Mouse (Mus musculus): ENCODE data around the gene Btd.

Btd gene

DNA sequence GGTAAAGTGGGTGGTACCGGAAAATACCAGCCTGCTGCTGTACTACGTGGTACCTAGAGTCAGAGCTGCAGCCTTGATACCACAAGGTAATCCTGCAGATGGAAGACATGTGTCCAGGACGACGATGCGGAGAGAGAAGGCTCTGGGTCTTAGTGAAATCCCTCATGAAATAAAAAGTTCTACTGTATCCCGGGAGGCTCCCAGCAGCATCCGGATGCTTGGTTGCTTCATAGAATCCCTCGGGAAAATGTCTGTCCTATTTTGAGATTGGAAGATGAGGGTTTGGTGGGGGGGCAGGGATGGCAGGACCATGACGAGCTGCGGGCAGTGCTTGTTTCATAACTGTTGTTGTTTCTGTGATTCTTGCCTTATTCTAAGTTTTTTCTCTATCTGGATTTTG is 7.2 kb downstream of the Btd start:
- DNase-seq: no peak

- DNase-seq: no peak
Measured at GRCm38 (mm10) chr14:31650347-31650746, 9.5 kb downstream of the Btd start.

DNA sequence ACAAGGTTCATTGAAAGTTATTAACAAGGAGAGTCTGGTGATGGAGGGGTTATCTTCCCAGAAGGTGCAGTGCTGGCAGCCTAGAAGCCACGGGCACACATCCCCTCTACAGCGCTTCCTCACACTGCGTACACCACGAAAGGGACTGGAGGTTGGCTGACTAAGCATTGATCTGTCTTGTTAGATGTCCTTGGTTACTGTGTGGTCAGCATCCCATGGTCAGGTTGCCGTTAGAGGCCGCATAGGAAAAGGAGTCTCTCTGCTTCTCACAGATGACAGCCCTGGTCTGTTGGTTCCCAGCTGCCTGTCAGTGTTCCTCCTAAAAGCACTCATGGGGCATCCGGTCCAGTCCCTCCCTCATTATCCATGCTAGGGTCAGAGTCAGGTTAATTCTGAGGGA is 10.4 kb downstream of the Btd start:
- no peak for DNase-seq

GRCm38 (mm10) chr14:31652106-31652505 is 11.3 kb downstream of the Btd start:
- DNase-seq: no peak

GRCm38 (mm10) chr14:31652624-31653023 is 11.8 kb downstream of the Btd start:
- DNase-seq: no peak

GRCm38 (mm10) chr14:31653101-31653875 is 12.5 kb downstream of the Btd start:
- DNase-seq: no peak

DNA sequence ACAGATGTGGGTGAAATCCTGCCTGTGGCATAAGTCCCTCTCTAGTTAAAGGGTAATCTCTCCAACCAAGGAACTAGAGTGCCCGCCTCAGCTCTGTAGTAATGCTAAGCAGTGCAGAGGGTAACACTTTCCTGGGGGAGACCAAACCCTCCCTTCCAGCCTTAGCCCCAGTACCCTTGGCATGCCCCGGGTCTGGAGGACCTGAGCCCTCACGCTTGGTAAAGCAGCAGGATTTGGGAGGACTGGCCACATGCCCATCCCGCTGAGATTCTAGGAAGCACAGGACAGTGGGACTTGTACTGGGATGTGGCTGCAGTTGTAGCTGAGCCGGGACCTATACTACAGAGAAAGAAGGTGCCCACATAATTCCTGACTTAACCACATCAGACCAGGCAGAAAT is 14.0 kb downstream of the Btd start:
- DNase-seq: no peak

DNA sequence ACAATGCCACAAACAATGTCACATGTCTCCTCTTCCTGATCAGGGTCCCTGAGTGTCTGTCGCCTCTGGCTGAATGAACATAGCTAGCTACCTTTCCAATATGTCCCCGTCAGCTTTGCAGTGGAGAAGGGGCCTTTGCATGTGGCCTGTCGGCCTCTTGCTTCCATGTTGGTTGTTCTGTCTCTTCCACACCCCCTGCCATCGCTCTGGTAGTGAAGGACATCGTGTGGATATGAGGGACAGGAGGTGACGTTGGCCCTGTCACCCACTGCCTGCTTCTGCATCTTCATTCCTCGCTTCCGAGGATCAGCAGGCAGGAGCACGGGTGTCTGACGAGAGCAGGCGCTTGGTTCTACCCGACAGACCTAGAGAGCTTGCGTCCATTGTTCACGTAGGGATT is 14.6 kb downstream of the Btd start:
- no peak for DNase-seq

- DNase-seq: no peak
Measured at GRCm38 (mm10) chr14:31656386-31656785, 15.6 kb downstream of the Btd start.

DNA sequence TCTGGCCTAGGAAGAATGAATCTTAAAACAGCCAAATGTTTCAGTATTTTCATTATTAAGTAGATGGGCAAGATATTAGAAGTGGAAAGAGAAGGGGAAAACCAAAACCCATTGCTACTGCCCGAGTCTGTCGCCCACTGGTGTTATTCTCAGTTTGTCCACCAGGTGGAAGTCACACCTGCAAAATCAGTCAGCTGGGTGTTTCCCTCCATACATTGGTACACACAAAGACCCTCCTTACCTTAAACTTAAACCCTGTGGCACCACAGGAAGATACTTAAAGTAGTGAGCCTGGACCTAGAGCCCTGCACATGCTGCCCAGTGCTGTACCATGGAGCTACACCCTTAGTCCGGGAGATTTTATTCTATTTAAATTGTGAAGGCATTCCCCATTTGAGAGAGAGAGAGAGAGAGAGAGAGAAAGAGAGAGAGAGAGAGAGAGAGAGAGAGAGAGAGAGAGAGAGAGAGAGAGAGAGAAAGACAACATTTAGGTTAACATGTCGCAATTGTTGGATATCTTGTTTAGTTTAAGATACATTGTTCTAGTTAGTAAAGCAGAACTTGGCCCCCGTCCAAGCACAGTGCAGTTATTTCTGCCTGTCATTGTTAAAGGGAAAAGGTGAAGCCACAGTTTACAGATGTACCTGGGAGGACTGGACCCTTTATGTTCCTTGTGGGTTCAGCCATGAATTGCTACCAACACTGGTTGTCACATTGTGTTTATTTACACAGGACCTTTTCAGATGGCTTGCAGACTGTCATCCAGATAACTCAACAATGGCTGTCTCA is 16.2 kb downstream of the Btd start:
- DNase-seq: no peak

DNA sequence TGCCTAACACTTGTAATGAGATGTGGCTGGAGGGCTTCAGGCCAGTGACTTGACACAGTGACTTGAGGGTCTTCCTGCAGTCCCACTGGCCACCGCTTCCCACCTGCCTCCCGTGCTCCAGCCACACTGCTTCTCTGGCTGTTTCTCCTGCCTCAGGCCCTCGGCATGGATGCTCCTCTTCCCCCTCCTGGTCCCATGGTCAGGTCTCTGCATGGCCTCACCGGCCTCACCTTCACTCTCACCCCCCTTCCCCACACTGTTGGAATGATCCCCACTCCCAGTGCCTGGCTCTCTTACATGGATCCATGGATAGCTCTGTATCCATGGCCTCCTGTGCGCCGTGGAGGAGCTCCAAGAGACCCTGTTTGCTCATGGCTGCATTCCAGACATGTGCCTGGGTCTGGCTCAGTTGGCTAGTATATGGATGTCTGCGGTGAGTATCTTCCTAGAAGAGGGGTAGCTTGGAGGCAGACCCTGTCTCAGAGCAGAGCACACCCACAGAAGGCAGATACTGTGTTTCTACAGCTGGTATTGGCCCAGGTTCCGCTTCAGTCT is 17.4 kb downstream of the Btd start:
- no peak for DNase-seq

GRCm38 (mm10) chr14:31659501-31660181 is 18.8 kb downstream of the Btd start:
- DNase-seq: peak; percentile 40

DNA sequence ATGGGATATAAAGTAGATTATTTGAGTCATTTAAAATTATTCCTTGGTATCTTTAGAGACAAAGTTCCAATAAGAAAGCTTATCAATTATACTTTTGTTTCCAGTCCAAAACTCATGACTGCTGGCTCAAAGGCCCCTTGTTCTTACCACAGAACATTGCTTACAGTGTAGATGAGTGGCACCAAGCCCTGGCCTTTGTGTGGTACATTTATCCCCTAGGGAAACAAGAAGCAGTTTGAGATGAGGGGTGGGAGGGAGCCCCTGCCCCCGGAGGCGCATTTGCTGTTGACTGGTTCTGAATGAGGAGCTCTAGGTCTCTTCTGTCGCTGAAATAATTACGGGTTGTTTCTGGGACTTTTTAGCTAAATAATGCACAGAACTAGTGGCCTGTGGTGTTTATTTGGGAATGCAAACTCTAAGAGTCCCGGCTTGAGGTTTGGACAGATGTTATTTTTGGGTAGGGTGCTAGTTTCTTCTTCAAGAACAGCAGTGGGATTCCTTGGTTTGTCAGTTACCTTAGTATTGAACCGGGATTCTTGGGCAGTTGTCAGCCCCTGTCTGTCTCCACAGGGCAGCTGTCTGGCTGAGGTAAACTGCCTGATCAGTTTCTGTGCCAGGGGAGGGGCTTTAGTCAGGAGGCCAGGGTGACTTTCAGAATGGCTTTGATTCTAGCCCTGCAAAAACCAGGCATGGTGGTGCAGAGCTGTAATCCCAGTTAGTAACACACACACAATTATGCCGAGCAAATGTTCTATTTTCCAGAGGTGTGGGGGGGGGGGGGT is 19.7 kb downstream of the Btd start:
- peak; percentile 86 for DNase-seq

- DNase-seq: peak; percentile 94
Measured at GRCm38 (mm10) chr14:31661671-31662554, 21.1 kb downstream of the Btd start.

DNA sequence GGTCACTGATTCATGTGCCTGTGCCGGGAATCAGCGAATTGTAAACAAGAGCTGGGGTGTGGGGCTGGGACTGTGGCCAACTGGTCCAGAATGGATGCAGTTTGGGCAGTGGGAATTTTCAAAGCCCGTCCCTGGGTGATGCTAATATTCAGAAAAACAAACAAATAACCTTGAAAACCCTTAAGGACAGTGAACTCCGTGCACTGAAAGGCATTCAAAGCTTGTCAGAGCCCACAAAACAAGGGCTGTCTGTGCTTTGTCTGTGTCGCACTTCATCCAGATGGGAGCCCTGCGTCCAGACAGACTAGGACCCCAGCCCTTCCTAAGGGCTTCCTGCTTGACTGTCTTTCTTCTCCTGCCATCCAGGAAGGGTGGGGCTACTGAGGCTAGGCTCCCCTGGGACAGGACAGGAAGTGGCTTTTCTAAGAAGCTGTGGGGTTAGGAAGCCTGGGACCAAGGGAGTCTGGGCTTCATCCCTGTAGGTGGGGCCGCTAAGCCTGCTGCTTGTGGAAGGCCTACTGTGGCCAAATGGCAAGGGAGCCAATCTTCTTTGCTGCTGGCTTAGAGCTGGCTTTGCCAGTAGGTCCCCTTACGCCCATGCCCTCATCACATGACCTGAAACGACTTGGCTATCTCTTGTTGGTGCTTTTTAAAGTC is 21.9 kb downstream of the Btd start:
- DNase-seq: peak; percentile 55

DNA sequence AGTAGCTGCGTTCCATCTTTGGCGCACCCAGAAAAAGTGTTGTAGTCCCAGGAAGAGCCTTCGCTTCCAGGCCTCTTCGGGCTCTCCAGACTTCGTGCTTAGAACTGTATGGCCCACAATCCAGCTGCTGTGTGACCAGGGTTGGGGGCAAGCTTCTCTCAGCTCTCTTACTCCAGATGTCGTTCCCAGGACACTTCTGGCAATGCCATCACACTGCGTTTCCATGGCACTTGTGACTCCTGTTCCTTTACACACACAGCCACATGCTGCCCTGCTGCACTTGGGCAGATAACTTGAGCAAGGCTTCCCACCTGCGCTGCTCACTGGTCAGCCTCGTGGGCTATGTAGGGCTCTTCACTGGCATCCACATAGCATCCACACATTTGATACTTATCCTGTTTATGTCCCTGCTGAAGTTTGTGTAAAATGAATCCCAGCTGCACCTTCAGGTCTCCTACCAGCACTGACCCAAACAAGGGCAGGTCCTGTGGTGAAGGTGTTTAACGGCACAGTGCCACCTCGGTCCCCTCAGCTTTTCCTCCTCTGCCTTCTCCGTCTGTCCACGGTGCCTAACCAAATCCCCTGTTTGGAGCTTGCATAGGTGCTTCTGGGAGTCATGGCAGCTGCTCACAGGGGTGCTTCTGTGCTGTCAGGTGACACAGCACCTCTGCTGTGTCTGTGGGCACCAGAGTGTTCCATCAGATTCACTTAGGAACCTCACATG is 22.7 kb downstream of the Btd start:
- DNase-seq: no peak

GRCm38 (mm10) chr14:31664100-31664902 is 23.5 kb downstream of the Btd start:
- DNase-seq: no peak

DNA sequence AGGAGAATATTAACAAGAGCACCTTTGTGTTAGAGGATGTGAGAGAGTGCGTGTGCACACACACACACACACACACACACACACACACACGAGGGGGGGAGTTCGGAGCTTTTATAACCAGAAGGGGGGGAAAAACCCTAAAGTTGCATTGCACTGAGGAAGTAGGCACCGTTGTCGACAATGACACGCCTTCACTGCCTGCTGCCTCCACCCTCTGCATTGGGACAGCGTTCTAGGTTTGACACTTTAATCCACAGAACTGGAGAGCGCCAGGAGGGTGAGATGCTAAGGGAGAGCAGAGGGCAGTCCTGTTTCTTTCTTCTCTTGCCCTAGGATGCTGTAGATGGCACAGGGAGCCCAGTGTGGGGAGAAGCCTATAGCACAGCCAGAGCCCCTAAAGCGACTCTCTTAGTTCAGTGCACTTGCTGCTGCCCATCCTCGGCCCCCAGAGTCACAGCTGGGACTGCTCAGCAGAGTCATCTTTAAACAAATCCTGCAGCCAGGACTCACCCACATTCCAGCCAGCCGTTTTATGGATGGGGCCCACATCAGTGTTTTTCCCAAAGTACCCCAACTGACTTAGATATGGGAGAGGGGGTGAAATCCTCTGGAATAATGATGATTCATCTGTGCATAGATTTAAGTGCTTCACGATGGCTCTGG is 24.2 kb downstream of the Btd start:
- DNase-seq: no peak

DNA sequence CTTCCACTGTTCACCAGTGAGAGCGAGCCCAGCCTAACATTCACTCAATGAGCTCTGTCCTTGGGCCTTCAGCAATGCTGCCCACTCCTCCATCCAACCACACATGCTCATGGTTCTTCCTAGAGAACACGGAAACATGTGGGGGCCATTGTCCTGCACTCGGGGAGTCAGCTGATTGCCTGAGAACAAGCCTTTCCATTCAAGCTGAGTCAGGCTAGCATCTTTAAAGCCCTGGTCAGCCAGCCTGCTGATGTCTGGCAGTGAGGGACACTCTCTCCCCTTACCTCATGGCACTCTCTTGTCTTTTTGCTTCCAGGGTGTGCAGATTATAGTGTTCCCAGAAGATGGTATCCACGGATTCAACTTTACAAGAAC is 24.7 kb downstream of the Btd start:
- peak; percentile 65 for DNase-seq
